Mouse (Mus musculus) retina, postnatal 7 days (tissue): Measurements from ENCODE around the gene Skp2.

Experiments used
- DNase-seq: peaks from one replicate; pipeline ENCODE4 v3.0.0-alpha.2; 2012; ENCODE audit warnings: low read depth, low spot score

The Skp2 gene

DNA sequence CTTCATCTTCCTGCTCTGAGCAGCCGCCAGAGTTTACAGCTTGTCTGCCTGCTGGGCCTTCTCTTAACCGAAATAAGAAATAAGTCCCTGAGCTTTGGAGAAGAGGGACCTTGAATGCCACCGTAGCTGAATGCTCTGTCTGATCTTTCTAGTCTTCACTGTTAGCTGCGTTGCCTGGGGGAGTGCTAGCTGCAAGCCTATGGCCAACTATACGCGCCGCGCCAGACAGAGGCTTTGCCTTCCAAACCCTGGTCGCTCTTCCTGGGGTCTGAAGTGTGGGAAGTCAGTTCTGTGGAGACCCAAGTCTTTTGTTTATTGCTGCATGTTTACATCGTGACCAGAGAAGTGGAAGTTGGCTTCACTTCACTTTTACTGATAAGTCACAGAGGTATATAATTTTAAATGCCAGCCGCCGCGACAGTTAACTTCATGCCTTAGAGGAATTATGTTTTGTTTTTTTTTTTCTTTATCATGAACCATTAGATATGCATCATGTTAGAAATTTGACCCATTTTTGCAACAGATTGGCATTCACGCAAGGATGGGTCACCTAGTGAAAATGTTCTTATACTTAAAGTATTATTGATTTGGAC, 79.5 kb downstream of the Skp2 start:
- no peak for DNase-seq

GRCm38 (mm10) chr15:9074671-9075070, 80.6 kb downstream of the Skp2 start:
- no peak for DNase-seq

GRCm38 (mm10) chr15:9074139-9074538, 81.1 kb downstream of the Skp2 start:
- no peak for DNase-seq

DNA sequence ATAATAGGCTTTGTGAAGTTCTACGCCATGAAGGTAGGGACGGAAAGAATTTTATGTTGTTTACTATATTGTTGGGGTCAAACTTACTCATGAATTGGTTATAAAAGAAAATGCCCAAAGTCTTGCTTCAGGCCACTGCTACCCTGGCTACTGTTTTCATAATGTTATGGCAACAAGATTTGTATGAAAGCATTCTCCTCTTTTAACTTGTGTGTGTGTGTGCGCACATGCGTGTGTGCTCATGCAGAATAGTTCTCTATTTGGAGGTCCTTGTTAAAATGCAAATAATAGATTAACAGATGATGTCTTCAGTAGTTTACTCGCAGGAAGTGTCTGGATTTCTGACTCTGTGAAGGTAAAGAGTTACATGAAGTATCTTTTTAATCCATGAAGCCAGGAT, 81.5 kb downstream of the Skp2 start:
- no peak for DNase-seq

- no peak for DNase-seq
Observed at GRCm38 (mm10) chr15:9073067-9073608, 82.1 kb downstream of the Skp2 start.

DNA sequence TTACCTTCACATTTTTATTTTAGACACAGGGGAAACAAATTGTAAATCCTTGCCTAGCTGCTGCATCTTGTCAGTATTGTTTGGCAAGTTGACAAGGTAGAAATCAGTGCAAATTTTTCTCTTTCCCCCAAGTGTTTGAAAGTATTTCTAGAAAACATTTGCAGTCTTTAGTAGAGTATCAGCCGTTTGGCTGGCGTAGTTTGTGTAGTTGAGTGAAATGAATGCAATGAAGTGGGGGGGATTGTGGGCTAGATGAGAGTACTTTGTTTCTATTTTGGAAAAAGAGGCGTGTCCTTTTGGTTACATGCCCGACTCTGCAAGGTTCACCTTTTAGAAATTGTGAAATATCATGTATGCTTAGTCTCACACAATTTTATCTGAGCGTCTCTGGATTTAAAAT, 82.6 kb downstream of the Skp2 start:
- DNase-seq: no peak

DNA sequence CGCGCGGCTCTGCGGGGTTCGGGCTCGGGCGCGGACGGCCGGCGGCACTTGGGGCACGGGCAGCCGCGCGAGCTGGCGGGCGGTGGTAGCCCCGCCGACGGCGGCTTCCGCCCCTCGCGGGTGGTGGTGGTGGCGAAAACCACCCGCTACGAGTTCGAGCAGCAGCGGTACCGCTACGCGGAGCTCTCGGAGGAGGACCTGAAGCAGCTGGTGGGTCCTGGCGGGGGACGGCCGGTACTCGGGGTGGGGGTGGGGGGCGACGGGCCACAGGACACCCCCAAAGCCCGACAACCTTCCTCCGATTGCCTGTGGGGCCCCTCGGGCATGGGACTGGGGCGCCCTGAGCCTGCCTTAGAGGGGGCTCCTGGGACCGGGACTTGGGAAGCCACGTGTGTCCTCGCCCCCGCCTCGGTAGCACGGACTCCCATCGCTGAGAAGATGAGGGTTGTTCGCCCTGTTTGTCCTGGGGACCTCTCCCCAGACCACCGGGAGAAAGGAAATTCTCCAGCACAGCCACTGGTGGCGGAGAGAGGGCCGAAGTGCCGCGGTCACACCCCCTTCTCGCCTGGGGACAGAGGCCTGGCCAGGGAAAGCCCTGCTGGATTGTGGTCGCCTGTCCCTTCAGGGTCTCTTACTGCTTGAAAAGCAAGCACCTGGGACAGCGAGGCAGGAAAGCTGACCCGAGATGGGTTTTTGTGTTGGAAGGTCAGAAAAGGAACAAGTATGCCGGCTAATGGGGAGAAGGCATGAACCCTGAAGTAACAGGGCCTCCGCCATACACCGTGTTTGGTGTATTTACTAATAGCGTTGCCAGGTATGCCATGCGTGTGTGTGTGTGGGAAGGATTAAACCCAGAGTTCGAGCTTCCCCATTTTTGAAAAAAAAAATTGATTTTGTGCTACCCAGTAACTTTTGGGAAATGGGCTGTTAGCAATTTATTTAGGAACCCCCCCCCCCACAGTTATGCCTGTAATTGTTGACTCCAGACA, 83.4 kb downstream of the Skp2 start:
- no peak for DNase-seq

DNA sequence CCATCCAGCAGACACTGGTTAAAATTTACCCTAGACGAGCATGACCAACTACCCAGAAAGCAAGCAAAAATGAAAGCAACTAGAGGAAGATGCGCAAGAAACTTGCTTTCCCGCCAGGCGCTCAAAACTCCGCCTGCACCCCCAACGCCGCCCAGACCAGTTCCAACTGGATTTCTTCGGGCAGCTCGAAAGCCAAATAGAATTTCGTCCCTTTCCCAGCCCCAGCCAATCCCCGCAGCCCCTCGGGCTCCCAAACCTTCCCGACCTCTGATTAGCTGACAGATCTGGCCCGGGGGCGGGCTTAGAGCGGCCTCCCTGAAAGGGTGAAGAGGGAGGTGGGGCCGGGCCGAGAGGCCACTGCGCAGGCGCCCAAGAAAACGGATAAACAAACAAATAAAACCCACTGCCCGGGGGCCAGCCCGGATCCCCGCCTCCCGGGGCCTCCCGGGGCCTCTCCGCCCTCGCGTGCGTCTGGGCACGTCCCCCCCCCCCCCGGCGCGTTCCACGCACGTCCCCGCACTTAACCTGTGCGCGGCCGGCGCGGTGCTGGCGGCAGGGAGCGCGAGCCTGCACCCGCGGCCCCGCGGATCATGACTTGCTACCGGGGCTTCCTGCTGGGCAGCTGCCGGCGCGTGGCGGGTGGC, 84.2 kb downstream of the Skp2 start, which contains the start of gene Nadk2:
Gene Nadk2 (plus strand): TSS at position 349 of the 644 bp plus-strand sequence.
- DNase-seq: peak; percentile 99

GRCm38 (mm10) chr15:9070353-9070752, 84.9 kb downstream of the Skp2 start:
- no peak for DNase-seq

DNA sequence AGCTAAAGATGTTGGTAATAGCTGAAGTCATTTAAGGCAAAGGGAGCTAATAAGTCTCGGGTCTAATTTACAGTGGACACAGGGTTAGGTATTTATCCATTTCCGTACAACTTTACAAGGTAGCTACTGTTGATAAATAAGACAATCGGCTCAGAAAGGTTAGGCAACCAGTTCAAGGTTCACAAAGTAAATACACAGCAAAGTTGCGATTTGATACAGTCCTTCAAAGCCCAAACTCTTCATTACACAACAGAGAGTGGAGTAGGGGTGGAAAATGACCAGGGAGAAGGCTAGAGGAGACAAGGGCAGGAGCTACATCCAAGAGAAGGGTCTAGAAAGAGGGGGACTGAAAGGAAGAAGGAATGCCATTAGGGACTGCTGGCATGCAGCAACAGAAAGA, 86.3 kb downstream of the Skp2 start:
- DNase-seq: no peak
